Mouse (Mus musculus) ovary, postnatal 14 days (tissue): ENCODE data around the gene Olfr611.
"Not testable (repeated sequence)": the region's sequence is repeated elsewhere in the genome, so short reads cannot be mapped to it uniquely, and the experiment has no call there.

ENCODE experiments used
- DNase-seq: peaks from one replicate; pipeline ENCODE4 v3.0.0; 2022; ENCODE audit warnings: low spot score

The Olfr611 gene

DNA sequence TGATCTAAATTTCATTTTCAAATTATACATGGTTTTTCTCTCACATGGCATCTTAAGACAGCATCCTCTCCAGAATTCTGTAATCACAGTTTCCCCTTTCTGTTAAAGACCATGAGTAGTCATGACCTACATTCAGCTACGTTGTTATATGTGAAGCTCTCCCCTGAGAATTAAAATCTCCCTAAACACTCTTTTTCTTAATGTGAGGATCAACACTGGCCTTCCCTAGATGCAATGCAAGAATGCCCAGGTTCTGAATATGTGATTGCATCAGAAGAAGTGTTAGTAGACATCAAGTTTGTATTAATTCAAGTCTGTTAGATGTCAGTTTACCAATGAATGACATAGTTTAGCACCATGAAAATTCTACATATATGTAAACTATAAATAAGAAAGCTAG is at the start of gene Olfr611:
TSS of gene Olfr611 (minus strand) at position 101 of the 400 bp plus-strand sequence.
- DNase-seq, result not testable (repeated sequence)

DNA sequence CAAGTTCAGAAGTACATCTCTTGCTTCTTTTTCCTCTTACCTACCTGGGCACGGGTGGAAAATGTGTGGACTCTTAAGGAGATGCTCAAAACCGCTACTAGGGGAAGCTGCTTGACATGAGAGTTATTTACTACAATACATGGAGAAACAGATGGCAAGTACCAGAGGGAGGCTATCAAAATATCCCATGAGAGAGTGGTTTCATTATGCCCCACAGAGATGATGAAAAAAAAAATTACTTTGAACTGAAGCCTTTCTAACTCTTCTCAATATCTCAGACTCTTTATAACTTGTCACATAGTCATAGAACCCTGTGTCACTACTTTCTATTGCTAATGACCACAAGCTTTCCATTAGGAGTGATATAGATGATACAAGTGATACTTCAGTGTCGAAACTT is 48.4 kb upstream of the Olfr611 start, which contains the start of gene Olfr616:
TSS of gene Olfr616 (minus strand) at position 101 of the 400 bp plus-strand sequence.
- no peak for DNase-seq

DNA sequence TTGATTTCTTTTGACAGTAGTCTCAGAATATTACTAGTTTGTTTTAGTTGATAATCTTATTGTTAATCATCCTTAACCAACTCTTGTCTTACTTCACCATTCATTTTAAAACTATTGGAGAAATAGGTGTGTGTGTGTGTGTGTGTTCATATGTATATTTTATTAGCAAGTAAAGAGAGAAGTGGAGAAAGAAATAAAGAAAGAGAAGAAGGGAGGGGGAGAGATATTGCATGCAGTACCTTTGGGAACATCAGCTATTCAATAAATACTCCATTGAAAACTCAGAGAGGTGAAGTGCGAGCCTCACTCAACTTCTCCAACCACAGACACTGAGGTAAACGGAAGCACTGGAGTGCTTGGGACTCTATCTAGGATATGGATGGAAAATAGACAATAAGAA is 35.1 kb upstream of the Olfr611 start, which contains the start of gene Olfr615:
TSS of gene Olfr615 (plus strand) at position 301 of the 400 bp plus-strand sequence.
- no peak for DNase-seq

DNA sequence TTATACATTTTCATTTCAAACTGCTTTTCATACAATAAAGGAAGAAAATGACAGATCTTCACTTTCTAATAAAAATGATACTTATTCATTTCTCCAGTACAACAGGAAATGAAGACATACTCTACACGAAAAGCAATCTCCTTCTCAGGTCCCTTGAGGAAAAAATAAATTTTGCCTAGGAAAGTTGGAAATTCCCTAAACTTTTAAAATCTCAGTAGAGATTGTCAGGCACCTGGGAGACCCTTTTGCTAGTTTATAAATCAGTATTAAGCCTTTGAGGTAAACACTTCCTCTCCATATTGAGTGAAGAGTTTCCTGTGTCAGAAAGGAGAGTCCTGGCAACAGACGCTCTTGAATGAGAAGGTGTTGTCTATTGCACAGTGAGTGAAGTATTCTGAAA is 27.1 kb upstream of the Olfr611 start, which contains the start of gene Olfr613:
TSS of gene Olfr613 (plus strand) at position 301 of the 400 bp plus-strand sequence.
- no peak for DNase-seq

DNA sequence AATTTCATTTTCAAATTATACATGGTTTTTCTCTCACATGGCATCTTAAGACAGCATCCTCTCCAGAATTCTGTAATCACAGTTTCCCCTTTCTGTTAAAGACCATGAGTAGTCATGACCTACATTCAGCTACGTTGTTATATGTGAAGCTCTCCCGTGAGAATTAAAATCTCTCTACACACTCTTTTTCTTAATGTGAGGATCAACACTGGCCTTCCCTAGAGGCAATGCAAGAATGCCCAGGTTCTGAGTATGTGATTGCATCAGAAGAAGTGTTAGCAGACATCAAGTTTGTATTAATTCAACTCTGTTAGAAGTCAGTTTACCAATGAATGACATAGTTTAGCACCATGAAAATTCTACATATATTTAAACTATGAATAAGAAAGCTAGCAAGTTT is 22.0 kb upstream of the Olfr611 start, which contains the start of gene Olfr612:
TSS of gene Olfr612 (minus strand) at position 101 of the 400 bp plus-strand sequence.
- DNase-seq, result not testable (repeated sequence)

DNA sequence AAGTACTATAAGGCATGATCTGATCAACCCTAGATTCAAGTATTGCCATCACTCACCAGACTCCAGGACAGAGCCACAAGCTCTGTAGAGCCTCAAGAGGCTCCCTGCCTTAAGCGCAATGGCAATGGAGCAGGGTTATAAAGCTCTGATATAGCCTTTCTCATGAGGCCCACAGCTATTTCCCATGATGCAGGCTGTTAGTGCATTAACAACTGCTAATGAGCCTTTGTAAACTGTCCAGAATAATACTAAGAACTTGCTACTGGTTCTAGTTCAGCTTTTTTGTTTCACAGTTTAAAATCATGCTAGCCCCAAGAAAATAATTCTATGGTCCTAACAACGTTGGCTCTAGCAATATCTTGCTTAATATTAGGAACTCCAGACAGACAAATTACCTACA is 8.6 kb downstream of the Olfr611 start, which contains the start of gene Olfr610:
TSS of gene Olfr610 (minus strand) at position 101 of the 400 bp plus-strand sequence.
- no peak for DNase-seq

DNA sequence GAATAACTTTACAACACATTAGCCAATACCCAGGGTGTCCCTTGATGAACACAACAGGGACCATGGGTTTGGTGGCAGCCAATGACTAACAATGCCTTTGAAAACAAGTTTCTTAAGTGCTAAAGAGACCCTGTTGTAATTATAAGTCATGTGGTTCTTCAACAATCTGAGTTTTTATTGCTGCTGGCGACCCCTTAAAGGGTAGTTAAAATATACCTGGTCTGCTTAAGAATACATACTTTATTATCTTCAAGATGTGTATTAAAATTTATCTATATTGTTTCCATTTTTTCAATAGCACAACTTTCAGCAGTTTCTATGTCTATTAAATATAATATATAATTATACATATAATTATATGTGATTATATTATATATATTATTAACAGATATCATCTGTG is 22.7 kb downstream of the Olfr611 start, which contains the start of gene Olfr609:
TSS of gene Olfr609 (minus strand) at position 101 of the 400 bp plus-strand sequence.
- DNase-seq, result no peak

DNA sequence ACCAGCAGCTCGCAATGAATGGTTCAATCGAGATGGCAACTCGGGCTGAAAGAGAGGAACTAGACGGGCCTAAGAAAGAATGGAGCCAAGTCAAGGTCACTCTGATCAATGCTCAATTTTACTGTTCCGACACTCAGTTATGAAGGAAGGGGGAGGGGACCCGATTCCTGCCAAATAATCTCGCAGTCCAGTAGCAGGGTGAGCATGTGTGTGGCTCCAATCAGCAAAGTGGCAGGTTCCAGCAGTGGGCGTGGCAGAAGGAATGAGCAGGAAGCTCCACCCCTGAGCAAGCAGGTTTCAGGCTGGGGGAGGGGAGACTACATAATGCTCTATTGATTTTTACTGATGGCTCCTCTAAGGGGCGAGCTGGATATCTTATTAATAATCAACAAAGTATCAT is 43.5 kb downstream of the Olfr611 start:
- DNase-seq, result not testable (repeated sequence)

DNA sequence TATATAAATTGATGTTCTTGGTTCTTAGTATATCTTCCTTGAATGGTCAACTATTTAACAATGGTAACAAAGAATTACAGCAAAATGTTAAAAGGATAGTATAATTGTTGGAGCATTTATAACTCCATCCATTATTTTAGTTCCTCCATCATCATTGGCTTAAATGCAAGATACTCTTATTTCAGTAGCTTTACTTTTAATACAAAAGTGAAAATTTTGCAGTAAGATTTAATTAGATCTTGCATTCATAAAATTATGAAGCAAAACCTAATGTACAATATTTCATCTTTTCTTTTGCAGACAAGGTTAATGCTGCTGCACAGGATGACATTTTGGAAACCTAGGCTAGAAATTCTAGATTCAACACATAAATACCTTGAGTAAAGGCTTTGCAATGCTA is 51.1 kb downstream of the Olfr611 start, which contains the start of gene Olfr608:
TSS of gene Olfr608 (plus strand) at position 301 of the 400 bp plus-strand sequence.
- no peak for DNase-seq
